Mouse (Mus musculus): ENCODE measurements around the gene Reep3.

GRCm38 (mm10) chr10:66998770-66999169 lies 98.0 kb downstream of the Reep3 start:
- TF ChIP-seq GATA1 (IDR thresholded peaks at IDR 0.05; ENCODE audit: low read length) (no peak), TAL1 (IDR thresholded peaks at IDR 0.05; ENCODE audit: low read length) (no peak)
